Mouse (Mus musculus) liver, embryonic 13.5 days (tissue): Measurements from ENCODE around the gene Pglyrp1. TPM values are rescaled to one million over a fixed set of nuclear protein-coding genes. Genes with fewer than 3 reads are reported as not detected.

Experiments used
- ATAC-seq: fragments of 200-750 bp; cut with Nextera tagmentation; 2 replicates; pipeline ENCODE4 v1.8.0; 2017; ENCODE audit warnings: low read depth, mild to moderate bottlenecking, moderate number of reproducible peaks, moderate library complexity
- DNase-seq: peaks from one replicate; pipeline ENCODE4 v3.0.0; 2022
- H3K27ac ChIP-seq: fragments of 300-500 bp; sonication (generic); 2 replicates; pipeline ENCODE4 v1.5.1; 2015; ENCODE audit warnings: moderate library complexity, mild to moderate bottlenecking, inconsistent platforms
- H3K27me3 ChIP-seq: fragments of 300-500 bp; sonication (generic); 2 replicates; pipeline ENCODE4 v1.6.1; 2015; ENCODE audit warnings: mild to moderate bottlenecking, inconsistent platforms
- H3K36me3 ChIP-seq: fragments of 300-500 bp; sonication (generic); 2 replicates; pipeline ENCODE4 v1.6.1; 2015; ENCODE audit warnings: mild to moderate bottlenecking, inconsistent platforms
- H3K4me1 ChIP-seq: fragments of 300-500 bp; sonication (generic); replicated peaks from 2 replicates; pipeline ENCODE4 v1.6.1; 2015; ENCODE audit warnings: inconsistent platforms
- H3K4me2 ChIP-seq: fragments of 300-500 bp; sonication (generic); 2 replicates; pipeline ENCODE4 v1.6.1; 2015; ENCODE audit warnings: inconsistent platforms, mild to moderate bottlenecking, moderate library complexity
- H3K4me3 ChIP-seq: fragments of 300-500 bp; sonication (generic); replicated peaks from 2 replicates; pipeline ENCODE4 v1.5.1; 2015; ENCODE audit warnings: mild to moderate bottlenecking, inconsistent platforms
- H3K9ac ChIP-seq: fragments of 300-500 bp; sonication (generic); 2 replicates; pipeline ENCODE4 v1.6.1; 2015; ENCODE audit warnings: mild to moderate bottlenecking, inconsistent platforms
- H3K9me3 ChIP-seq: fragments of 300-500 bp; sonication (generic); replicated peaks from 2 replicates; pipeline ENCODE4 v1.6.1; 2016; ENCODE audit warnings: inconsistent platforms
- WGBS: fragments of 180-500 bp; shearing (Covaris S2); methylation state at CpG from one replicate; pipeline ENCODE4 v1.1.7; 2015; ENCODE audit not compliant: insufficient replicate concordance; 5-methylcytosine and 5-hydroxymethylcytosine counted together
- polyA plus RNA-seq: library from polyadenylated mRNA; unstranded; fragments of >200 nt; fragmentation: Nextera tagmentation; extraction: Ambion mirVana; gene quantifications from 2 replicates; pipeline ENCODE4 v1.2.1, GENCODE M21; 2015

Gene Pglyrp1
- polyA plus RNA-seq, 1 experiment from 2014 or later = 13.3 TPM

- no peaks in the 10 kb centered on the region for H3K36me3 ChIP-seq
- no peak overlapping the region for H3K27ac ChIP-seq
- 56% methylated on average over 3 of the region's 3 CpGs for WGBS
- no peaks in the 10 kb centered on the region for H3K9me3 ChIP-seq
- H3K4me1 ChIP-seq = no peaks in the 10 kb centered on the region
- ATAC-seq (no peak), DNase-seq (no peak)
- no peak overlapping the region for H3K4me2 ChIP-seq
- H3K9ac ChIP-seq = no peak overlapping the region
- H3K27me3 ChIP-seq = peaks cover 15% of the 10 kb centered on the region
- no peak overlapping the region for H3K4me3 ChIP-seq
Observed at GRCm38 (mm10) chr7:18917931-18918330, 46.8 kb downstream of the Pglyrp1 start.

GRCm38 (mm10) chr7:18921069-18921468 lies 49.9 kb downstream of the Pglyrp1 start:
- no peak overlapping the region for H3K27ac ChIP-seq
- H3K9me3 ChIP-seq = no peaks in the 10 kb centered on the region
- H3K4me2 ChIP-seq = no peak overlapping the region
- no peak overlapping the region for H3K9ac ChIP-seq
- H3K27me3 ChIP-seq = peaks cover 45% of the 10 kb centered on the region
- DNase-seq = no peak
- no peak overlapping the region for H3K4me3 ChIP-seq
- H3K4me1 ChIP-seq = peaks cover 8% of the 10 kb centered on the region
- peak; percentile 52; the same call in 1 of the 2 replicates for ATAC-seq
- H3K36me3 ChIP-seq = no peaks in the 10 kb centered on the region
- 3% methylated on average over 12 of the region's 12 CpGs for WGBS

DNA sequence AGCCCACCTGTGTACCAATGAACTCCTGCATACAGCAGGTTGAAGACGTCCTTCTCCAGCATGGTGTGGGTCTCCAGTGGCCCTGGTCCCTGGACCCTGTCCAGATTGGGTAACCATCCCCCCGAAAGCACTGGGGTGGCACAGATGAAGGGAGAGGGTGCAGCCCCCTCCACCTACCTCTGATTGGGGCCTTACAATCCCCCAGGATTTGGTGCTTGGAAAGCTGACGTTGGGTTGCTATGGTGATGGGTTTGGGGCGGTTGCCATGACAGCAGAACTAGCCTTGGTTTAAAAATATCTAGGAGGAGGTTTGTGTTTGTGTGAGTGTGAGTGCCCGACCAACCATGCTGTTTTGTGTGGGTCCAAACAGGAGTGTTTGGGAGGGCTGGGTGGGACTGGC lies 51.7 kb downstream of the Pglyrp1 start:
- DNase-seq (no peak), ATAC-seq (no peak)
- Histone ChIP-seq H3K36me3 (no peaks in the 10 kb centered on the region), H3K4me3 (no peak overlapping the region), H3K4me1 (peaks cover 11% of the 10 kb centered on the region), H3K9me3 (no peaks in the 10 kb centered on the region), H3K9ac (no peak overlapping the region), H3K27ac (no peak overlapping the region), H3K4me2 (no peak overlapping the region), H3K27me3 (peaks cover 63% of the 10 kb centered on the region)
- 40% methylated on average over 5 of the region's 5 CpGs for WGBS

- DNase-seq = no peak
- H3K9me3 ChIP-seq = no peaks in the 10 kb centered on the region
- H3K27me3 ChIP-seq = peaks cover 67% of the 10 kb centered on the region
- H3K4me1 ChIP-seq = peaks cover 11% of the 10 kb centered on the region
- H3K36me3 ChIP-seq = no peaks in the 10 kb centered on the region
- no peak overlapping the region for H3K27ac ChIP-seq
- no peak overlapping the region for H3K9ac ChIP-seq
- ATAC-seq = no peak
- 61% methylated on average over 11 of the region's 11 CpGs for WGBS
- no peak overlapping the region for H3K4me2 ChIP-seq
- no peak overlapping the region for H3K4me3 ChIP-seq
Observed at GRCm38 (mm10) chr7:18923267-18923666, 52.1 kb downstream of the Pglyrp1 start.

- Histone ChIP-seq H3K9ac (no peak overlapping the region), H3K27me3 (peaks cover 69% of the 10 kb centered on the region), H3K4me3 (no peak overlapping the region), H3K36me3 (no peaks in the 10 kb centered on the region), H3K4me1 (peaks cover 11% of the 10 kb centered on the region), H3K27ac (no peak overlapping the region), H3K9me3 (no peaks in the 10 kb centered on the region), H3K4me2 (no peak overlapping the region)
- no peak for ATAC-seq
- no peak for DNase-seq
- WGBS = 39% methylated on average over 4 of the region's 4 CpGs
Observed at GRCm38 (mm10) chr7:18923711-18924191, 52.6 kb downstream of the Pglyrp1 start.

GRCm38 (mm10) chr7:18924321-18924720 lies 53.2 kb downstream of the Pglyrp1 start:
- Histone ChIP-seq H3K27me3 (peaks cover 75% of the 10 kb centered on the region), H3K4me3 (no peak overlapping the region), H3K9ac (no peak overlapping the region), H3K4me1 (peaks cover 11% of the 10 kb centered on the region), H3K4me2 (no peak overlapping the region), H3K27ac (no peak overlapping the region), H3K9me3 (no peaks in the 10 kb centered on the region), H3K36me3 (no peaks in the 10 kb centered on the region)
- DNase-seq (no peak), ATAC-seq (no peak)
- WGBS = 15% methylated on average over 8 of the region's 8 CpGs

- Histone ChIP-seq H3K27me3 (peaks cover 73% of the 10 kb centered on the region), H3K4me1 (peaks cover 11% of the 10 kb centered on the region), H3K36me3 (no peaks in the 10 kb centered on the region), H3K4me2 (peak within 1 kb of the TSS; percentile 62), H3K4me3 (peak within 1 kb of the TSS; percentile 47), H3K9ac (peak within 1 kb of the TSS; percentile 36; the same call in 1 of the 2 replicates), H3K9me3 (no peaks in the 10 kb centered on the region), H3K27ac (no peak within 1 kb of the TSS)
- DNase-seq (peak; percentile 61), ATAC-seq (peak; percentile 83)
- 2% methylated on average over 28 of the region's 45 CpGs for WGBS
Observed at GRCm38 (mm10) chr7:18925162-18925938, 54.2 kb downstream of the Pglyrp1 start, which contains the start of gene Nova2. Gene Nova2 (plus strand): TSS chr7:18925888.

GRCm38 (mm10) chr7:18926041-18926790 lies 55.1 kb downstream of the Pglyrp1 start:
- Histone ChIP-seq H3K27ac (no peak overlapping the region), H3K27me3 (peaks cover 70% of the 10 kb centered on the region), H3K9me3 (no peaks in the 10 kb centered on the region), H3K4me3 (peak overlapping the region; percentile 47), H3K9ac (peak overlapping the region; percentile 36; the same call in 1 of the 2 replicates), H3K4me2 (peak overlapping the region; percentile 62), H3K36me3 (no peaks in the 10 kb centered on the region), H3K4me1 (peaks cover 11% of the 10 kb centered on the region)
- 3% methylated on average over 37 of the region's 42 CpGs for WGBS
- DNase-seq = no peak
- ATAC-seq = peak; percentile 32; the same call in 1 of the 2 replicates

DNA sequence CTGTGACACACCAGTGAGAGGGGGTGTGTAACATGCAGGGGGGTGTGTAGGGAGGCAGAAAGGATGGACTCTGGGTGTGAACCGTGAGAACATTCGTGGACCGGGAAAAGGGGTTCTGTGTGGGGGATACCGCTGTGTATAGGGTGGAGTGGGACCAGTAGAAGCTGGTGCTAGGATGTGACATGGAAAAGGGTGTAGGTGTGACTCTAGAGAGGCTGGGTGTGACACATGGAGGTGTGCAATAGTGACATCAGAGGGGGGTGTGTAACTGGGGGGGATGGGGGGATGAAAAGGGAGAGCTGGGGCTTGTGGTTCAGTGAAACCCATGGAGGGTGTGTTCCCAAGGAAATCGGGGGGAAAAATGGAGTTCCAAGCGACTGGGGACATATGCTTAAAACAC lies 55.8 kb downstream of the Pglyrp1 start:
- H3K4me2 ChIP-seq = no peak overlapping the region
- peaks cover 11% of the 10 kb centered on the region for H3K4me1 ChIP-seq
- peak overlapping the region; percentile 47; the same call in 1 of the 2 replicates for H3K4me3 ChIP-seq
- ATAC-seq (no peak), DNase-seq (no peak)
- H3K27ac ChIP-seq = peak overlapping the region; percentile 18; the same call in 1 of the 2 replicates
- no peaks in the 10 kb centered on the region for H3K36me3 ChIP-seq
- WGBS = 34% methylated on average over 6 of the region's 6 CpGs
- no peaks in the 10 kb centered on the region for H3K9me3 ChIP-seq
- H3K9ac ChIP-seq = no peak overlapping the region
- H3K27me3 ChIP-seq = peaks cover 67% of the 10 kb centered on the region

DNA sequence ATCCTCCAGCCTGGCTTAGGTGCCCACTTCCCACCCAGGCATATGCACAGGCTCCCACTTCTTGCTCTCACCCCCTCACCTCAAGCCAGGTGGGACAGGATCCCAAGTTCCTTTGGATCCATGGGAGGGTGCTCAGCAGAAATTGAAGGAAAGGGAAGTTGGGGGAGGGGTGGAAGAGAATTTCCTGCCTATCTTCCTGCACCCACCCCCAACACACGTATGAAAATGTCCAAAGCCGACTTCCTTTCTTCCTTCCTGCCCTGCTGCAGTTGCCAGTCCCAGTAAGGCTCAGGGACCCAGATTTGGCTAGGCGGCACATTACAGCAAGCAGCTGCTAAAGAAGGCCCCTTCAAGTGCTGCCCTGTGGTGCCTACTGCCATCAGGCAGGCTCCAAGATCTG lies 56.6 kb downstream of the Pglyrp1 start:
- 9% methylated on average over 3 of the region's 3 CpGs for WGBS
- Histone ChIP-seq H3K4me3 (no peak overlapping the region), H3K9me3 (no peaks in the 10 kb centered on the region), H3K36me3 (no peaks in the 10 kb centered on the region), H3K27ac (no peak overlapping the region), H3K4me2 (no peak overlapping the region), H3K27me3 (peaks cover 63% of the 10 kb centered on the region), H3K9ac (no peak overlapping the region), H3K4me1 (peaks cover 11% of the 10 kb centered on the region)
- no peak for DNase-seq
- ATAC-seq = no peak
